Mouse (Mus musculus) retina, postnatal 1 day (tissue): ENCODE data around the gene Sox5.

Experiments used
- DNase-seq: peaks from one replicate; pipeline ENCODE4 v3.0.0-alpha.2; 2012

Gene Sox5

DNA sequence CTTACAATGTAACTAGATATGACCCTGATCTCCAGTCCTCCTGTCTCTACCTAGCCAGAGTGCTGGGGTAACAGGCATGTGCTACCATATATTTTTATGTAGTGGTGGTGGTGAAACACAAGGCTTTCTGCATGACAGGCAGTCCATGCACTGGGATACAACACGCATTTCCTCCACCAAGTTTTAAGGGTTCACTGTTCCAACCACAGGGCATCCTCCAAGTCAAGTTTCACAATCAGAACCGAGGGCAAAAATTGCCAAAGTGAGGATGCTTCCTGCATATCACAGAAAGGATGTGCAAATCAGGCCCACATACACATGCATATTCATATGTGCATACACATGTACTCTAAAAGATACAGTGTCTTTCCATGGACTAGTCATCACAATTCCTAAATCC is 888.9 kb downstream of the Sox5 start:
- DNase-seq: no peak

DNA sequence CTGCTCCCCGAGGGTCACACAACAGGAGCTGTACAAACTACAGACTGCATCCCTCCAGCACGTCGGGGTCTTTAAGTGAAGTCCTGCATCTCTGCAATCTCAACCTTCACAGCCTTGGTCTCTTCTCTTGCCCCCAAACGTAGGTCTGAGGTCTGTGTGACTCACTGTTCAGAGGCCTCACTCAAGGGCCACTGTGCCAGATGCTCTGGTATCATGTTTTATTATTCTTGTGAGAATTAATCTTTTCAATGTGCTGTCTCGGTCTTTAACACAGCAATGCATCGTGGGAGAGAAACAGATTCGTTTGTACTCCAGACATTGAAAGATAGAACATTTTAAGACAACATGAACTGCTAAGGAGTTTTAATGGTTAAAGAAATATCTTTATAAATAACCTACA is 893.2 kb downstream of the Sox5 start:
- no peak for DNase-seq

DNA sequence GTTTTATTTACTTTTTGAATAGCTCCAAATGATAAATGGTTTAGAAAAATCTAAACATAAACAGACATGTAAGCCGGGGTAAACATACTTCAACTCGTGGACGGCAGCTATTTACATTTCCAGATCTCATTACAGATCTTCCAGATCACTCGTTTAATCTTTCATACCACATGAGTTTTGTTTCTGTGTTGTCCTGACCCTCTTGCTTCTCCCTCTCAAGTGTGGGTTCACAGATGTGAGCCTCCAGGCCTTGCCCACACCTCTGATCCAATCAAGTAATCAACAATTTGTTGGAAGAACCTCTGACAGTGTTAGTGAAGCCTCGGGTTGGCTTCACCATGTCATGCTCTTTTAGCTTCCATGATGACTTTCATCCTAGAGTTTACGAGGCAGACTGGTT is 903.3 kb downstream of the Sox5 start:
- no peak for DNase-seq

DNA sequence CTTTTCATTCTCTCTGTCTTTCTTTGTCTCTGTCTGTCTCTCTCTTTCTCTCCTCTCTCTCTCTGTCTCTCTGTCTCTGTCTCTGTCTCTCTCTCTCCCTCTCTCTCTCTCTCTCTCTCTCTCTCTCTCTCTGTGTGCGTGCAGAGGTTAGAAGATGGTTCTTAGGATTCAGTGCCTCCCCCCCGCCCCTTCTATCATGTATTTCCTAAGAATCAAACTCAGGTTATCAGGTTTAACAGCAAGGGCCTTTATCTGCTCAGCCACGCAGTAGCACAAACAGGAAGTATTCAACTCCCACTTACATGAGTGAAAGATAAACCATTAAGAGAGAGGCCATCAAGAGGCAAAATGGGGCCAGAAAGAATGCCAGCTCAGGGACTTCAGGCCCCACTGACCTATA is 913.0 kb downstream of the Sox5 start:
- DNase-seq: no peak

DNA sequence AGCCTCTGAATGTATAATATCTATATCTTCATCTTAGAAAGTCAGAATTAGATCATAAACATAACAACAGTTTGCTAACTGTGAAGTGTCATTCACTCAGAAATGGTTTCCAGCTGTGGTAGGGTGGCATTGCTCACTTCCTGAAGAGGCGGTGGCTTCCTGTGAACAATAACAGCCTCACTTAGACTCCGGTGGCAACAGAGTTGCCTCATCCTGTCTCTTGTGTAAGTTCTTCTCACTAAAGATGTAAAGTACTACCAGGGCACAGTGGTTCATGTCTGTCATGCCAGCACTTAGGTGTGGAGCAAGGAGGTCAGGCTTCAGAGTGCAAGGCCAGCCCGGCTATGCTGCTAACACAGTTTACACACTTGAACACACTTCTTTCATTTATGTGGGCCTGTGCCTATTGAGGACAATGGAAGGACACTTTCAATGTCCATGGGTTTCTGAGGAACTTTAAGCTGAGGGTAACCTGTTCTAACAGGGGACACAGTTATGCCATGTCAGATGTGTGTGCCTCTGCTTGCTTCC is 913.6 kb downstream of the Sox5 start:
- DNase-seq: no peak

DNA sequence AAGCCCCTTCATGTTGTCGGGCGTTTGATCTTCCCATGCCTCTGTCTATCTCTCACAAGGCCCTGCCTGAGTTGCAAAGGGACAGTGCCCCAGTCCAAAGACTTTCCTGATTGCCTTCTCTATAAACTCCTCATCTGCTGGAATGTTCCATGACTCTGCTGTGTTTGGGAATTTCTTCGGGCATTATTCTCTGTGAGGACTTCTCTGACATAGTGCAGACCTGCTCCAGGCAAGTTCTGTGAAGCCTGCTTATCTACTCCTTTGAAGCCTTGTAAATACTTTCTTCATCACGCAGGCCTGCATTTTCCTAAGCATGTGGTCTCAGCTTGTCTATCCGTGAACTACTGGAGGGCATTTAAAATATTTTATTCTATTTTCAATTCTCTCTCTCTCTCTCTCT is 914.7 kb downstream of the Sox5 start:
- DNase-seq: no peak

DNA sequence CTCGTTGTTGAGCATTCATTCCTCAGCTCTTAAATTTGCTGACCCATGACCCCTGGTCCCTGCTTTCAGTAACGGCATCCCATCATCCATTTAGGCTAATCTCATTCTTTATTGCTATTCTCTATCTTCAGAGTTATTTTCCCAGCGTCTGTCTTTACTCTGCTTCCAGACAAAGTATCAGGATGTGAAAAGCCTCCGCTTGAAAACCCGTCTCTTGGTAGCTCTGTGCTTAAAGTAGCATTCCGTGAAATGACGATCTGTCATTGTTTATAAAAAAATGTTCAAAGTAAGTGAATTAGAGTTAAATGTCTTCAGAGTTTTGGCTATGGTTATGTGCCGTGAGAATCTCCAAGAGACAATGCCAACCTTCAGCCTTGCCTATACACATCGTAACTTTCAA is 915.2 kb downstream of the Sox5 start:
- no peak for DNase-seq

DNA sequence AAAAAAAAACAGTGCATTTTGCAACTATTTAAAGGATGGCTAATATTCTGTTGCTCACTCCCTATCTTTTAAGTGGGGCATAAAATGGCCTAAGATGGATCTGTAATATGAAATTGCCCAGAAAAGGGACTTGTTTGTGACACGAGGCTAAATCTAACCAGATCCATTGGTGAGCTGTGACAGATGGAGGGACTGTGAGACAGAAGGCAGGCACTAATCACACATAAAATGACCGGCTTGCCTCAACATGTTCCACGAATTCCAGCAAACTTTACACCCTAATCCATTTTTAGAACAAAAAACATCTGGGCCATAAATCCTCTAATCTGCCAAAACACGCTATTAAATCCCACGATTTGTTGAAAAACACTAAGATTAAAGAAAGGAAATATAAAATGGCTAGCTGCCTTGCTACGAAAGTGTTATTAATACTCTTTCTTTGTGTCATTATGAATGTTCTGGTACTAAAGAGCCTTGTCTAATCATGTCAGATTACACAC is 919.1 kb downstream of the Sox5 start:
- DNase-seq: peak; percentile 36

DNA sequence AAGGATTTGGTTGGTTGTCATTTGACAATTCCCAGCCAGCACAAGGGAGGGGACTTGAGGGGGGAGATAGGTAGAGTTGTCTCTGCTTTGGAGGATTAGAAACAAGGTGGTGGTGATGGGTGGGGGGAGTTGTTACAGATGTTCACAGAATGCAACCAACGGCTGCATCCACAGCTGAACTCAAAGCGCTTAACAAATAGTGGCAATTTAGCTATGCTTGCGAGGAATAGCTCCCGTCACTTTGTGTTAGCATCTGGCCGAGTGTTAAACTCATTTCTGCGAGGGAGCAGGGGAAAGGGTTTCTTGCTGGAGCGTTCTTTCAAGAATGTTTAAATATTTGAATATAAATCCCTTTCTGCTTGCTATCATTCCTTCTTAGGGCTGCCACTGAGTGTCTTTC is 921.7 kb downstream of the Sox5 start:
- peak; percentile 48 for DNase-seq

DNA sequence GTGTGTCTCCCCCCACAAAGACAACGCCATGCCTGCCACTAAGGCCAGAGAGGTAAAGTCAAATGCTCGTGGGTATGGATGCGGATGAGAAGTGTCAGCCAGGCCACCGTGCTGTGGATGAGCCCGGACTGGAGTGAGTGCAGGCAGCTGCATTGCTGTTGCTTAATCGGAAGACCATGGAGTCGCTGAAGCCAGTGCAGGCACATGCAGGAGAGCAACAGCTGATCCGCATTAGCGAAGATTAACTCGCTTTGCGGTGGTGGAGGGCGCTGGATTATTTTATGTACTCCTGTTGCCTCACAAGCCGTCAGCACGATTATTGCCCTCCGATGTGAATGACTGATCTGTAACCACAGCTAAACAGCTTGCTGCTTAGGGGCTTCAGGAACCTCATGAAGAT is 922.2 kb downstream of the Sox5 start:
- DNase-seq: peak; percentile 87

DNA sequence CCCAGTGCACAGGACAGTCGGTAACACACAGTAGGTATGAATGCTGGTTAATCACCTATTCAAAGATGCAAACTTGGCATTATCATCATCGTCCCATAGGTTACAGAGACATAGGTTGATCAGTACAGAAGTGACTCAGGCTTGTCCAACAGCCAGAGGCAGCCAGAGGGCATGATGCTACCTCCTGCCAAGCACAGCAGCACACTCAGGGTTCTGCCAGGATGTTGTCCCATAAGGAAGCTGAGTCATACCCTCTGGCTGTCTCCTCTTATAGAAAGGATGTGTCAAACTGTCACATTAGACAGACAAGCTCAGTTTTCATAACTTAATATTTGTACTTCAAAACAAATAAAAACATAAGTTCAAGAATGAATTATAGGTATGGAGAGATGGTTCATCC is 923.2 kb downstream of the Sox5 start:
- no peak for DNase-seq

DNA sequence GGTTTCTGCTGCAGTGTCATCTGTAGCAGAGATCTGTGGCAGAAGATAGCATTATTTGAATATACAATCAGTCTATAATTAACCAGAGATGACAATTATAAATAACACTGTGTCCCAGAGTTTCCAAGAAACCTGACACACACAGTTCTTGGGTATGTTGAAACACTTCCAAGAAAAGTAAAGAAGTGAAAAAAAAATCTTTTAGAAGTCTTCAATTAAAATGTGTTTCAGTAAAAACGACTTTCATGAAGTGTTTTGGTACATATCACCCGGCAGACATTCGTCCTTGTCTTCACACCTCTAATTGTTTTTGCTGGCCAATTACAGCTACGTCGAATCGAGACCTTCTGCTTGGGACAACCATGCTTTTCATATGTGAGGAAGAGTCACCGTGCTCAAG is 924.4 kb downstream of the Sox5 start:
- no peak for DNase-seq

DNA sequence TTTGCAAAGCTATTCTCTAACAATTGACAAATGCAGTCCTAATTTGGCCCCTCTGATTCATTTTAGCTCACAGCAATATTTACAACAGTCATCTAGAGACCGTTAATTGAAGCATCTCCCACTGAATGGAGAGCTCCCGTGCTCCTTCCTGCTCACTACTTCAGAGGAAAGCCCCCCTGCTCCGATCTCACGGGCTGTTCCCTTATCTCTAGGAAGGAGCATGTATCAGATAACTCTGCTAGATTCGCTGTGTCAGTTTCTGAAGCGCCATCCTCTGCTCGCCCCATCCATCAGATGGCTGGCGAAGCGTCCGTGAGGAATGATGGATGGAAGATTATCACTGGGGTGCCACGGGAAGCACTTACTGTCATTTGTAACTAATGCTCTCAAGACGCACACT is 926.4 kb downstream of the Sox5 start:
- peak; percentile 10 for DNase-seq

DNA sequence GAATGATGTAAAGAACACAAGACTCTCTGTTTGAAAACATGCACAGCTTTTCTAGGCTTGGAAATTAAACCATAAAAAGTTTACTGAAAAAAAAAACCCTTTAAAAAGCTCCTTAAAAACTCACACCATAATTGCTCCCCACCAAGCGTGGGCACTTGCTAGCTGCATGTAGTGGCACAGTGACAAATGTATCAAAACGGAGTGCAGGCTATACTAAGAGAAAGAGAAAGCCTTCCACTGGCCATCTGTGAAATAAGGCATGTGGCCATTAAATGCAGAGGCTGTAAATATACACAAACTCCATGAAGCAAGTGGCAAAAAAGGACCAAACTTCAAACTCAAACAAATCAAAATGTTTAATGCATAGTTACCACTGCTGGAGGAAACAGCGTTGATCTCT is 927.7 kb downstream of the Sox5 start:
- DNase-seq: no peak

DNA sequence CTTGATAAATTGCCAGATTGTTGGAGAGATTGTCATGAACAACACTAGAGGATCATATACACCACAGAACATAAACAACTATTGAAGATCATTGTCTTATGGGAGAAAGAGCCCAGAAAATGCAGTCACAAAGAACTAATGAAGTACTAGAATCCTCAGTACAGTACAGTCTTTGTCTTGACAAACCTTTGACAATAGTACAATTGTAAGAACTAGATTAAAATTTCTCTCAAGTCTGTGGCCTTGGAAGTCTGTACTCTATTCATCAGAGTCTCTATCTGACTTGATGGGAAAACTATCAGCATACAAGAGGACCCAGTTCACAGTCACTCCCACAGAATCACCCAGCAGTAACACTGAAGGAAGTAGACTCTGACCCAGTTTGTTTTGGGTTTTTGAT is 936.0 kb downstream of the Sox5 start:
- DNase-seq: peak; percentile 20

DNA sequence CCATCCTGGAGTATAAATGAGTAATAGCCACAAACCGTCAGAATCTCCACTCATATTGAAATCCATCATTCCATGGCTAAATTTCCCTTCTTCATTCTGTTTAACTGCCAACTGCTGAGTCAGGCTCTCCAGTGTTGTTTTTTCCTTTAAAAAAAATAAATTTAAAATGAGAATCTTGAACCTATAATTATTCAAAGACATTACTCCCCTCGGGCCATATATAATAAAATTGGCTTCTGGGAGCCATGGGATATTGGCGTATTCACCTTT is 937.1 kb downstream of the Sox5 start:
- no peak for DNase-seq

DNA sequence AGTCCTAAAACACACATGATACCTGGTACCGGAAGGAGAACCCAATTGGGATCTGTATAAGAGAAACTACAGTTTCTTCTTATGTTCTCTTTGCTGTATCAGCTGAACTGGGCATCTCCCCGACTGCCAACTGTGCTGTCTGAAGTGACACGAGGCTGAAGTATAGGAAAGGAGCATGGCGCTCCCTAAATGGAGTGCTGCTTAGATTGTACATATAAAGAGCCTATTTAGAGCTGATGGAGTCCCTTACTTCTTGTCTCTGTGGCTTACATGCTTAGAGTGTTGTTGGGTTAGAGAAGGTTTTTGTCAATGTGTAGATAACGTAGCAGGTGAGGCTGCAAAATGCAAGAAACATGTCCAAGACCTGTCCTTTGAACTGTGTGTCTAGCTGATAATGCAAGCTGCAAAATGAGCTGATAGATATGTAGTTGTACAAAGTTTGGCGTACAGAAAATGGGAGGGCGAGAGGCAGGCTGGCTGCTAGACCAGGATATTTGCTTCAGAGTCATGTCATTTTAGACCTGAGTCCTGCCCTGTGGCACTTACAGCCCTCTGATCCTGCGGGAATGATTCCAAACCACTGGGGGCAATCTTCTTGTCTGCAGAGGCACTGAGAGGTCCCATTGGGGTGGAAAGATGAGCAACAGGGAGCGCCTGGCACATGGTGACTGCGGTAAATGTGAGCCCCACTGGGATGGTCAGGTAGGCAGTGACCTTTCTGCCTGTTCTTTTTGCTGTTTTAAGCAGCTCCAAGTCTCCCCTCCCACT is 937.7 kb downstream of the Sox5 start:
- no peak for DNase-seq

DNA sequence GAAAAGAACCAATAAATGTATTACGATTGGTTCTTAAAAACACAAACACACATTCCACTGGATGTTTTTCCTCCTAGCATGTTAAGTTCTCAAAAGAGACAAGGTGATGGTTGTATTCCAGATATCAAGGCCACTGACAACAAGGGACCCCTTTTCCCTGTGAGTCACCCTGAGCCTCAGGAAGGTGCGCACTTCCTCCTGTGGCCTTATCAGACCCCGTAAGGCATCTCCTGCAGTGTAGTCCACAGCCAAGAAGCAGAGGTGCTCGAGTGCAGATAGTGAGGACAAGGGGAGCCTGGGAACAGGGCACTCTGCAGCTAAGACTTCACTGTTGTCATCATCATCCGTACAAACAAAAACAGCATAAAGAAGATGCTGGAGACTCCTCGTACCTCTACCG is 939.8 kb downstream of the Sox5 start:
- DNase-seq: no peak

DNA sequence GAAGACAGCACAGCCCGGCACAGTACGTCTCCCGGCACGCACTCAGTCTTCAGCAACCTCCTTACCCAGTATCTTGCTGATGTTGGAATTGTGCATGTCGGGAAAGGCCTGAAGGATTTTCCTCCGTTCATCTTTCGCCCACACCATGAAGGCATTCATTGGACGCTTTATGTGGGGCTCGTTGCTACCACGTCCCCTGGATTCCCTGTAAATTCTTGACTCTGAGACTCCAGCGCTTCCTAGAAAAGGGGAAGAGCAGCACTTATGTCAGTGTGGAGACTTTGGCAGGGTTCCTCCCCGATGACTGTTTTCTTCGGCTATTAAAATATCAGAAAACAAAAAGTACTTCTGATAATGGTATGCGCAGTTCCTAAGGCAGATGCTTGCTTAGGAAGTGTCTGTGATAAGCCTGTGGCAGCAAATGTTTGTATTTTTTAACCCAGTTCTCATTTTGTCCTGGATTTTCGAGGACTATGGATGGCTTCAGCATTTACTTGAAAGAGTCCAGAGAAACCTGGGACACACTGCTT is 940.6 kb downstream of the Sox5 start:
- no peak for DNase-seq

DNA sequence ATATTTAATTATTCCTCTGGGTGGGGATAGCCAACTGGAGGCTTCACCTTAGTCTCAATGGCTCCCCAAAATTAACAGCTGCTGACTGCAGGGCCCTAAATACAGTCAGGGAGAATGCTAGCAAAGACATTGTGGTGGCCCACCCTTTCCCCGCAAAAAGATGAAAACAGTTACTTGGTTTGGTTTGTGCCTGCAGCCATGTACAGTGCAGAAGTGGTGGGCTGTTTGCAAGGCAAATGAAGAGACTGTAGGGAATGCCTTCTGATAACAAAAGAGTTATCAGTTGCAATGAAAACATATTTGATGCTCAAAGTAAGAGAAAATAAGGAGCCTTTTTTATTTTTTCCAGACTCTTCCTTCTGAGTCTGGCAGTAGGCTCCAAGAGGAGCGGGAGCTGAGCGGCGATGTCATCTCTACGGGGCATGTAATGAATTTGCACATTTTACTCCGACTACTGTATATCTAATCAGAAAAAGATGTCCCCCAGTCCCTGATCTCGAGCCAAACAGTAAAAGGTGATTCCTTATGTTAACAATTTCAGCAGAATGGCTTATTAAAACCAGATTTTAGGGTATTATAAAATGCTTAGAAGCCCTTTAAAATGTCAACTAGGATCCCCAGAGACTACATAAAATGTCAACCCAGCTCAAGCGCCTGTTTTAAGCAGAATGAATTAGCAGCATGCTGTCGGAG is 943.2 kb downstream of the Sox5 start:
- no peak for DNase-seq

DNA sequence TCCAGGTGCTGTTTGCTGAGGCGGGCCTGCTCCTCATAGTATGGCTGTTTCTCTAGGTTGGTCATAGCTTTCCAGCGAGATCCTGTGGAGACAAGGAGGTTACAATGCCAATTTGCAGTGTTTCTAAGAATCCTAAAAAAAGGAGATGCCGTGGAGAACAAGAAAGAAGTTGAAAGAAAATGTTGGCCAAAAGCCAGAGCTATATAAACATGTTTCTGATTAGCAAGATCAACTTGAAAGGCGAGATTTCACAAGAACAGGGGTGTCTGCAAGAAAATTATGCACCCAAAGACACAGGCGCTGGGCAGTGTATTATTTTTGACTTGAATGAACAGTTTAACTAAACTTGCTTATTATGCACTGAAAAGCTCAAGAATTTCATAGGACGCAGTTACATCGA is 946.4 kb downstream of the Sox5 start:
- DNase-seq: no peak

DNA sequence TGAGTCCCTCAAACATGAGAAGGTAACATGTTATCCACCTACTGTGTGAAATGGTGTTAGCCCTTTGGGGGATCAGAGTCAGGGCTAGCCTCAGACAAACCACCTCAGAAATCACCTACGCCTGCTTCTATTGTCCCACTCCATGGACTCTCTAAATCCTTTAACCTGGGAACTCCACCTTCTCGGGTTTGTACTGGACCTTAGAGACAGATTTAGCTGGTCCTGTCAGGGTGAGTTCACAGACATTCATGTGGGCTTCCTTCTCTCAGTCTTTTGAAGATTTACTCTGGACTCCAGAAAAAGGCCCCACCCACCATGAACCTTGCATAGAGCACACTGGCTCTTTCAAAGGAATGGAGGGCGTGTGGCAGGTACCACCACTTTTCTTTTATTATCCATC is 947.8 kb downstream of the Sox5 start:
- no peak for DNase-seq

DNA sequence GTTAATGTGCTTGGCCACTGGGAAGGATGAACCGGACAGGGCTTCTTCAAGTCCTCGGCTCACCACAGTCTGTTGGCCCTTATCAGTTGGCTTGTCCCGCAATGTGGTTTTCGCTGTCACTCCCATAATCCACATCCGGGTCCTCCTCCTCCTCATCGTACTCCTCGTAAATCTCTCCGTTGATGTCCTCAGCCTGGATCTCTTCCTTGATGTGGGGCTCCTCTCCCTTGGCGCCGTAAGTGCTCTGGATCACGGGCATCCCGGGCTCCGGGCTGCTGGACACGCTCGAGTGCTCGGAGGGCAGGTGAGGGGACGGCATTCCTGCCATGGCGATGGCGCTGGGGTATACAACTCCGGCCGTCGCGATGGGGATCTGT is 948.6 kb downstream of the Sox5 start:
- no peak for DNase-seq

DNA sequence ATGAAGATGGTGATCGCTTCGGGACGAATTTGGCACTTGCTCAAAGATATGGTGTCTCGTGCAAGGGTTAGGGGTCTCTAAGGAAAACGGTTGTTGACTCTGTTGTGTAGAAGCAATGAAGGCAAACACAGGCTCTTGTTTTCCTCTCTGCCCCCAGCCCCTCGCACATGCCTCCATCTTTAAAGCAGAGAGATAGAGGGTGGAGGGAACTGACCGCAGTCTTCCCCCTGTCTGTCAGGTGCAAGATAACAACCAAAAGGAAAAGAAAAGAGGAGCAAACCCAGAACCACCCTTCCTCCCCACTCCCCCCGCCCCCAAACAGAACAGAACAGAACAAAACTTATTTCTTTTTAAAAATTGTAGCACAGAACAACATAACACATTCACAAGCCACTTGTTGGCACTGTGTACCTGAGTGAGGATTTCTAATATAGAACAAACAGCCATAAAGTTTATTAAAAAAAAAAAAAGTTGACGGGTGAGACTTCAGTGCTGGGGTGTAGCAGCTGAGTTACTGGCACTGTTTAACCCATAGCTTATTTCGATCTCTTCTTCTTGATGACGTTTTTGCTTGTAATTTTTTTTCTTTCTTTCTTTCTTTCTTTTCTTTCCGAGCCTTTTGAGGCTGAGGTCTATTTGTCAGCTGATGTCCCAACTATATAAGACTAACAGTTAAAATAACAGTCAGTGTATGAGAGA is 949.1 kb downstream of the Sox5 start:
- no peak for DNase-seq
